In genomic region chr11:98944897-98945604, GRCm38 (mm10) we compare ENCODE assay signal across 8 mouse cellular contexts. TPM values are rescaled to one million over a fixed set of nuclear protein-coding genes. Genes with fewer than 3 reads are reported as not detected.
DNase-seq lines count a peak whose midpoint lies in the region; ATAC-seq lines count a peak whose summit lies in the region.

No protein-coding gene starts in this region.

- H3K4me2 ChIP-seq in forebrain, embryonic 13.5 days = no peak overlapping the region
- H3K4me2 ChIP-seq in forebrain, embryonic 11.5 days (ENCODE audit: low read depth, low read length, severe bottlenecking) = no peak overlapping the region
- H3K4me2 ChIP-seq in neural tube, embryonic 12.5 days (replicated peaks) = peak overlapping the region; percentile 24; the same call in 1 of the 2 replicates
- peak overlapping the region; percentile 80; the same call in 1 of the 2 replicates for H3K4me2 ChIP-seq in limb, embryonic 15.5 days

- no peaks in the 10 kb centered on the region for H3K27me3 ChIP-seq in forebrain, embryonic 13.5 days
- no peaks in the 10 kb centered on the region for H3K27me3 ChIP-seq in forebrain, embryonic 11.5 days (ENCODE audit: control insufficient read depth, insufficient read depth, low read length)
- H3K27me3 ChIP-seq in neural tube, embryonic 12.5 days (replicated peaks) = no peaks in the 10 kb centered on the region
- H3K27me3 ChIP-seq in limb, embryonic 15.5 days = no peaks in the 10 kb centered on the region

- H3K36me3 ChIP-seq in forebrain, embryonic 13.5 days (ENCODE audit: poor library complexity, severe bottlenecking) = no peaks in the 10 kb centered on the region
- H3K36me3 ChIP-seq in forebrain, embryonic 11.5 days (ENCODE audit: control insufficient read depth, insufficient read depth, low read length) = no peaks in the 10 kb centered on the region
- no peaks in the 10 kb centered on the region for H3K36me3 ChIP-seq in neural tube, embryonic 12.5 days
- H3K36me3 ChIP-seq in limb, embryonic 15.5 days = peaks cover 14% of the 10 kb centered on the region

- no peak for ATAC-seq in forebrain, embryonic 13.5 days
- ATAC-seq in forebrain, embryonic 11.5 days (replicated peaks; ENCODE audit: low FRiP score) = no peak
- no peak for ATAC-seq in neural tube, embryonic 12.5 days (ENCODE audit: low FRiP score, low read depth)
- no peak for ATAC-seq in limb, embryonic 15.5 days (ENCODE audit: insufficient number of reproducible peaks, low FRiP score, low TSS enrichment, low read depth)

- peaks cover 64% of the 10 kb centered on the region for H3K4me1 ChIP-seq in forebrain, embryonic 13.5 days
- H3K4me1 ChIP-seq in forebrain, embryonic 11.5 days (replicated peaks; ENCODE audit: control insufficient read depth, insufficient read depth, low read length) = peaks cover 32% of the 10 kb centered on the region
- H3K4me1 ChIP-seq in neural tube, embryonic 12.5 days = peaks cover 69% of the 10 kb centered on the region
- peaks cover 92% of the 10 kb centered on the region for H3K4me1 ChIP-seq in limb, embryonic 15.5 days

- WGBS in forebrain, embryonic 13.5 days = 25% methylated on average over 11 of the region's 11 CpGs
- WGBS in forebrain, embryonic 11.5 days = 30% methylated on average over 11 of the region's 11 CpGs
- WGBS in neural tube, embryonic 12.5 days = 53% methylated on average over 11 of the region's 11 CpGs
- 41% methylated on average over 11 of the region's 11 CpGs for WGBS in limb, embryonic 15.5 days

- H3K9ac ChIP-seq in forebrain, embryonic 13.5 days = peak overlapping the region; percentile 34; the same call in 1 of the 2 replicates
- H3K9ac ChIP-seq in forebrain, embryonic 11.5 days (ENCODE audit: low read length) = no peak overlapping the region
- H3K9ac ChIP-seq in neural tube, embryonic 12.5 days = 0 out of 2 replicates have a peak overlapping the region, but pooled peaks have one; percentile 33
- H3K9ac ChIP-seq in limb, embryonic 15.5 days = no peak overlapping the region

- peak overlapping the region; percentile 48; the same call in 1 of the 2 replicates for H3K27ac ChIP-seq in forebrain, embryonic 13.5 days
- H3K27ac ChIP-seq in forebrain, embryonic 11.5 days (ENCODE audit: low read depth, low read length) = no peak overlapping the region
- H3K27ac ChIP-seq in neural tube, embryonic 12.5 days = no peak overlapping the region
- peak overlapping the region; percentile 93 for H3K27ac ChIP-seq in limb, embryonic 15.5 days

- no peak overlapping the region for H3K4me3 ChIP-seq in forebrain, embryonic 13.5 days
- H3K4me3 ChIP-seq in forebrain, embryonic 11.5 days (ENCODE audit: low read depth, low read length) = no peak overlapping the region
- no peak overlapping the region for H3K4me3 ChIP-seq in neural tube, embryonic 12.5 days
- H3K4me3 ChIP-seq in limb, embryonic 15.5 days = peak overlapping the region; percentile 7; the same call in 1 of the 2 replicates

- H3K9me3 ChIP-seq in forebrain, embryonic 13.5 days (replicated peaks) = no peaks in the 10 kb centered on the region
- H3K9me3 ChIP-seq in forebrain, embryonic 11.5 days (ENCODE audit: control insufficient read depth, low read length) = no peaks in the 10 kb centered on the region
- no peaks in the 10 kb centered on the region for H3K9me3 ChIP-seq in neural tube, embryonic 12.5 days
- H3K9me3 ChIP-seq in limb, embryonic 15.5 days = no peaks in the 10 kb centered on the region

- no peak for DNase-seq in forebrain, embryonic 11.5 days (ENCODE audit: low spot score)
- no peak for DNase-seq in neural tube, embryonic 10.5 days (ENCODE audit: extremely low spot score, low spot score)
- DNase-seq in yolk sac, embryonic 10.5 days (ENCODE audit: low spot score) = peak; percentile 76
- no peak for DNase-seq in adrenal gland, adult 8-10 months
- DNase-seq in embryo, embryonic 9.5 days (ENCODE audit: extremely low spot score) = no peak

RNA-seq across cellular contexts. Expression of gene Rara, which starts 17.4 kb away (rescaled TPM):
- polyA plus RNA-seq in forebrain, embryonic 13.5 days (2015; fragmentation: Nextera tagmentation; extraction: Ambion mirVana) = 8.7 and 10.2 TPM in 2 replicates
- polyA plus RNA-seq in forebrain, embryonic 11.5 days (2014; fragmentation: Nextera tagmentation; extraction: Ambion mirVana) = 23.3 and 25.2 TPM in 2 replicates
- polyA plus RNA-seq in neural tube, embryonic 12.5 days (2016; fragmentation: Nextera tagmentation; extraction: Ambion mirVana) = 51.1 and 52.5 TPM in 2 replicates
- polyA plus RNA-seq in limb, embryonic 15.5 days (2015; fragmentation: Nextera tagmentation; extraction: Ambion mirVana) = 43.9 and 51.7 TPM in 2 replicates
- total RNA-seq in adrenal gland, adult 8-10 months (2022) = 10 to 100 TPM; 21.3 to 36.8 (median 30.8) TPM

RNA-seq across cellular contexts. Expression of gene Cdc6, which starts 37.5 kb away (rescaled TPM):
- polyA plus RNA-seq in forebrain, embryonic 13.5 days (2015; fragmentation: Nextera tagmentation; extraction: Ambion mirVana) = 23.0 and 26.9 TPM in 2 replicates
- polyA plus RNA-seq in forebrain, embryonic 11.5 days (2014; fragmentation: Nextera tagmentation; extraction: Ambion mirVana) = 52.8 and 54.7 TPM in 2 replicates
- polyA plus RNA-seq in neural tube, embryonic 12.5 days (2016; fragmentation: Nextera tagmentation; extraction: Ambion mirVana) = 18.4 and 19.2 TPM in 2 replicates
- 23.2 and 24.1 TPM in 2 replicates for polyA plus RNA-seq in limb, embryonic 15.5 days (2015; fragmentation: Nextera tagmentation; extraction: Ambion mirVana)
- under 1 TPM; 0.20 to 0.95 (median 0.72) TPM for total RNA-seq in adrenal gland, adult 8-10 months (2022)

RNA-seq across cellular contexts. Expression of gene Gjd3, which starts 37.8 kb away (rescaled TPM):
- polyA plus RNA-seq in forebrain, embryonic 13.5 days (2015; fragmentation: Nextera tagmentation; extraction: Ambion mirVana) = 0.21 TPM in 1 of 2 replicates, not detected in the other
- 0.23 TPM in 1 of 2 replicates, not detected in the other for polyA plus RNA-seq in forebrain, embryonic 11.5 days (2014; fragmentation: Nextera tagmentation; extraction: Ambion mirVana)
- polyA plus RNA-seq in neural tube, embryonic 12.5 days (2016; fragmentation: Nextera tagmentation; extraction: Ambion mirVana) = 1.8 and 2.0 TPM in 2 replicates
- 0.49 and 0.86 TPM in 2 replicates for polyA plus RNA-seq in limb, embryonic 15.5 days (2015; fragmentation: Nextera tagmentation; extraction: Ambion mirVana)
- not detected for total RNA-seq in adrenal gland, adult 8-10 months (2022)

Comparison
In these comparisons a context has a peak if more than half of its experiments do, and no peak if none do; other contexts are left out.
1. H3K27ac ChIP-seq: peak in forebrain, embryonic 13.5 days (single experiment) and limb, embryonic 15.5 days (single experiment); none in forebrain, embryonic 11.5 days (single experiment) and neural tube, embryonic 12.5 days (single experiment).
2. H3K9ac ChIP-seq: peak in forebrain, embryonic 13.5 days (single experiment) and neural tube, embryonic 12.5 days (single experiment); none in forebrain, embryonic 11.5 days (single experiment) and limb, embryonic 15.5 days (single experiment).
3. H3K4me2 ChIP-seq: peak in neural tube, embryonic 12.5 days (single experiment) and limb, embryonic 15.5 days (single experiment); none in forebrain, embryonic 13.5 days (single experiment) and forebrain, embryonic 11.5 days (single experiment).